15 mouse cellular contexts compared by ENCODE assay signal in the genomic region with DNA sequence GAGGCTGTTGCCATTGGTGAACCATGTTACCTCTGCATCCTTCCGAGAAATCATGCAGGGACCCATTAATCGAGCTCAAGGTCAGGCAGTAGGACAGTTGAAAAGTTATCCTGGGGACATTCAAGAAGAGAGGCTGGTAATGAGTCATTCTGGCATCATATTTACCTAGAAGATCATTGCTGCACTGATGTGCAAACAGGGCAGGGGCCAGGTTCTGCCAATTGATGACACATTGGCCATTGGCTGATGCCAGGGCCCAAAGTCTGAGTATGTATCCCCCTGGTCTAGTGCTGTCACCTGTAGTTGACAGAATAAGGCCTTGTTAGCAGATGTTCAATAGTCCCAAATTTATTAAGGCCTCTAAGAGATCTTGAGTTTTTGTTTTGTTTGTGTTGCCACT.
"Had no signal": no experiment of that assay in that cellular context is flagged by ENCODE, and none has a peak within 500 bp of the region (broad histone marks: within the 10 kb centered on the region; RNA-seq: fewer than 3 reads in every experiment).

No protein-coding gene starts in this region.

- H3K9ac ChIP-seq: lung, embryonic 15.5 days; midbrain, embryonic 13.5 days; midbrain, embryonic 15.5 days; neural tube, embryonic 12.5 days; stomach, embryonic 15.5 days had no signal

- H3K36me3 ChIP-seq: lung, embryonic 15.5 days; midbrain, embryonic 13.5 days; midbrain, embryonic 15.5 days; neural tube, embryonic 12.5 days; stomach, embryonic 15.5 days had no signal

- H3K27ac ChIP-seq: lung, embryonic 15.5 days; macrophage; midbrain, embryonic 13.5 days; midbrain, embryonic 15.5 days; neural tube, embryonic 12.5 days; stomach, embryonic 15.5 days; stomach, postnatal 0 days had no signal

- H3K4me3 ChIP-seq: lung, embryonic 15.5 days; megakaryocyte, embryonic 14.5 days; midbrain, embryonic 13.5 days; midbrain, embryonic 15.5 days; neural tube, embryonic 12.5 days; stomach, embryonic 15.5 days had no signal

- H3K4me1 ChIP-seq: megakaryocyte, embryonic 14.5 days; stomach, embryonic 15.5 days had no signal

- H3K27me3 ChIP-seq: lung, embryonic 15.5 days; megakaryocyte, embryonic 14.5 days; midbrain, embryonic 13.5 days; midbrain, embryonic 15.5 days; neural tube, embryonic 12.5 days; stomach, embryonic 15.5 days had no signal

- DNase-seq: lung, adult 2 months; lung, postnatal 14 days; lung, postnatal 36 days; right cerebral cortex, postnatal 14 days; thymus, adult 2 months; thymus, postnatal 25 days; thymus, postnatal 4 days had no signal
